Mouse (Mus musculus): ENCODE results near the gene Epop. TPM values are rescaled to one million over a fixed set of nuclear protein-coding genes. Genes with fewer than 3 reads are reported as not detected.

Epop gene
- polyA plus RNA-seq, 1 experiment from 2014 or later = 16.4 TPM

DNA sequence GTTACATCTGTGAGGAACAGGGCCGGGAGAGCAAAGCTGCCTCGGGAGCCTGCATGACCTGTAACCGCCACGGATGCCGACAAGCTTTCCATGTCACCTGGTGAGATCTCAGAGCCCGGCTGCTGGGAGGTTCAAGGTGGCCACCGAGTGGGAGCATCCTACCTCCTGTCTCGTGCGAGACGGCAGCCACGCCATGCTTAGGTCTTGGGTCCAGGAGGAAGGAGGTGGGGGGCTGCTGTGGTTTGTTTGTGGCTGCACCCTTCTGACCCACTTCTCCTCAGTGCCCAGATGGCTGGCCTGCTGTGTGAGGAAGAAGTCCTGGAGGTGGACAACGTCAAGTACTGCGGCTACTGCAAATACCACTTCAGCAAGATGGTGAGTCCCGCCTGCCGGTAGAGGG lies 37.3 kb upstream of the Epop start:
- no peak for ATAC-seq (ENCODE audit: insufficient number of reproducible peaks, insufficient read depth, low FRiP score, low TSS enrichment)
- no peak overlapping the region for H3K27ac ChIP-seq
- peaks cover 46% of the 10 kb centered on the region for H3K4me1 ChIP-seq
- peaks cover 3% of the 10 kb centered on the region for H3K27me3 ChIP-seq
- peaks cover 62% of the 10 kb centered on the region for H3K36me3 ChIP-seq
- WGBS = 86% methylated on average over 15 of the region's 15 CpGs
- H3K4me3 ChIP-seq = no peak overlapping the region
- H3K9me3 ChIP-seq = no peaks in the 10 kb centered on the region
- H3K4me2 ChIP-seq (replicated peaks) = no peak overlapping the region
- H3K9ac ChIP-seq = no peak overlapping the region

DNA sequence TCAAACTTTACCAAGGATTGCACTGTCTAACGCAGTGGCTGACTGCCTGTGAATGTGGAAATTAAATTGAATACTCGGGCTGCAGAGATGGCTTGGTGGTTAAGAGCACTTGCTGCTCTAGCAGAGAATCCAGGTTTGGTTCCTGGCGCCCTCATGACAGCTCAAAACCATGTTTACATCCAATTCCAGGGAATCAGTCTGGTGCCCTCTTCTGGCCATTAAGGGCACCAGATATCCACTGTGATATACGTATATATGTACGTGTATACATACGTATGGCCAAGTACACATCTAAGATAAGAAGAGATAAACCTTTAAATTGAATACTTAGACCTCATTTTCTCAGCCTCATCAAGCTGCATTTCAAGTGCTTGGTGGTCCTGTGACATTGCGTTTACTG lies 36.7 kb upstream of the Epop start:
- Histone ChIP-seq H3K9ac (no peak overlapping the region), H3K27me3 (peaks cover 7% of the 10 kb centered on the region), H3K27ac (no peak overlapping the region), H3K4me3 (no peak overlapping the region), H3K4me1 (peaks cover 50% of the 10 kb centered on the region), H3K9me3 (no peaks in the 10 kb centered on the region), H3K36me3 (peaks cover 56% of the 10 kb centered on the region), H3K4me2 (replicated peaks) (no peak overlapping the region)
- WGBS = 92% methylated on average over 7 of the region's 7 CpGs
- no peak for ATAC-seq (ENCODE audit: insufficient number of reproducible peaks, insufficient read depth, low FRiP score, low TSS enrichment)

DNA sequence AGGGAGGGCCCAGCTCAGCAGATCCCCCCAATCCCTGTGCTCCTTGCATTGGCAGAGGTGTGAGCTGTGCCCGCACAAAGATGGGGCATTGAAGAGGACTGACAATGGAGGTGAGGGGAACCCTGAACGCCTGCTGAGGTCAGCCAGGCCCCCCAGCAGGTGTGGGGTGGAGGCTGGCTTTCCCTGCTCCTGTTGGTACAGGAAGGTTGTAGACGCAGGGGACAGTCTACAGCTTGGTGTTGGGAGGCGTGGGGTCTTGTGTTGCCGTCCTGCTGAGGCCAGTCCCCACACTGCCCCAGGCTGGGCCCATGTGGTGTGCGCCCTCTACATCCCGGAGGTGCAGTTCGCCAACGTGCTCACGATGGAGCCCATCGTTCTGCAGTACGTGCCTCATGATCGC lies 35.9 kb upstream of the Epop start:
- H3K27ac ChIP-seq = no peak overlapping the region

DNA sequence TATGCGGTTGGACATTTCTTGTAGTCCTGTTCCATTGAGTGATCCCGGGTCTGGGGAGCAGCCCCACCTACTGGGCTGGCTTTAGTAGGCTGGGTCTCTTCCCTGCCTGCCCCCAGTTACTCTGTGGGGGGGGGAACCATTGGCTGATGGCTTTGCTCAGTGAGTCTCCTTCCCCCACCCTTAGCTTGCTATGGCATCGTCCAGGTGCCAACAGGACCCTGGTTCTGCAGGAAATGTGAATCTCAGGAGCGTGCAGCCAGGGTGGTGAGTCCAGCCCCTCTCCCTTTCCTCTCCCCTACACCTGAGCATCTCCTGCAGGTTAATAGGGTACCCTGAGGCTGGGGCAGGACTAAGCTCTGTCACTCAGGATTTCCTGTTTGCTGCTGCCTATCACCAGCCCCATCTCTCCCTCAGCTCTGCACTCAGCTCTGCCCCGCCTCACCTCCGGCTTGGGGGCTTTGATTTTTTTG lies 35.3 kb upstream of the Epop start:
- H3K36me3 ChIP-seq = peaks cover 42% of the 10 kb centered on the region
- H3K4me2 ChIP-seq (replicated peaks) = peak overlapping the region; percentile 65
- ATAC-seq (ENCODE audit: insufficient number of reproducible peaks, insufficient read depth, low FRiP score, low TSS enrichment) = no peak
- peak overlapping the region; percentile 94 for H3K4me3 ChIP-seq
- peaks cover 46% of the 10 kb centered on the region for H3K4me1 ChIP-seq
- H3K27ac ChIP-seq = peak overlapping the region; percentile 92; the same call in 1 of the 2 replicates
- peaks cover 7% of the 10 kb centered on the region for H3K27me3 ChIP-seq
- H3K9me3 ChIP-seq = no peaks in the 10 kb centered on the region
- peak overlapping the region; percentile 91; the same call in 1 of the 2 replicates for H3K9ac ChIP-seq
- 29% methylated on average over 6 of the region's 6 CpGs for WGBS

More for the DNA sequence above, 35.9 kb upstream of the Epop start:
- ATAC-seq (ENCODE audit: insufficient number of reproducible peaks, insufficient read depth, low FRiP score, low TSS enrichment) = no peak
- Histone ChIP-seq H3K4me2 (replicated peaks) (peak overlapping the region; percentile 65; the same call in 1 of the 2 replicates), H3K36me3 (peaks cover 48% of the 10 kb centered on the region), H3K4me1 (peaks cover 51% of the 10 kb centered on the region), H3K9ac (no peak overlapping the region), H3K4me3 (peak overlapping the region; percentile 94; the same call in 1 of the 2 replicates), H3K9me3 (no peaks in the 10 kb centered on the region), H3K27me3 (peaks cover 7% of the 10 kb centered on the region)
- 91% methylated on average over 13 of the region's 13 CpGs for WGBS

DNA sequence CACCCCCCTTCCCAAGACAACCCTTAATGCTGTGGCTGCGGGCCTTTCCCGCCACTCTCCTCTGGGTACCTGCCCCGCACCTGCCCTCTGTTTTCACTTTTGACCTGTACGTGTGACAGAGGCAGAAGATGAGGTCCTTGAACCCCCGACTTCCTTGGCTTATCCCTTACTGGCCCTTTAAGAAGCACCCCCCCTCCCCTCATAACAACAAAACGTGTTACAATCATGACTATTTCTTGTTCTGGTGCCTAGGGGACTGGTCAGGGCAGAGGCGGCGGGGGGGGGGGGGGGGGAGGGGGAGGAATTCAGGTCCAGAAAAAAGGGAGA lies 34.8 kb upstream of the Epop start:
- Histone ChIP-seq H3K4me1 (peaks cover 46% of the 10 kb centered on the region), H3K4me2 (replicated peaks) (peak overlapping the region; percentile 65), H3K27me3 (peaks cover 7% of the 10 kb centered on the region), H3K27ac (peak overlapping the region; percentile 92), H3K9me3 (no peaks in the 10 kb centered on the region), H3K36me3 (peaks cover 37% of the 10 kb centered on the region), H3K9ac (peak overlapping the region; percentile 91), H3K4me3 (peak overlapping the region; percentile 94)
- WGBS = 1% methylated on average over 6 of the region's 8 CpGs
- ATAC-seq (ENCODE audit: insufficient number of reproducible peaks, insufficient read depth, low FRiP score, low TSS enrichment) = no peak

DNA sequence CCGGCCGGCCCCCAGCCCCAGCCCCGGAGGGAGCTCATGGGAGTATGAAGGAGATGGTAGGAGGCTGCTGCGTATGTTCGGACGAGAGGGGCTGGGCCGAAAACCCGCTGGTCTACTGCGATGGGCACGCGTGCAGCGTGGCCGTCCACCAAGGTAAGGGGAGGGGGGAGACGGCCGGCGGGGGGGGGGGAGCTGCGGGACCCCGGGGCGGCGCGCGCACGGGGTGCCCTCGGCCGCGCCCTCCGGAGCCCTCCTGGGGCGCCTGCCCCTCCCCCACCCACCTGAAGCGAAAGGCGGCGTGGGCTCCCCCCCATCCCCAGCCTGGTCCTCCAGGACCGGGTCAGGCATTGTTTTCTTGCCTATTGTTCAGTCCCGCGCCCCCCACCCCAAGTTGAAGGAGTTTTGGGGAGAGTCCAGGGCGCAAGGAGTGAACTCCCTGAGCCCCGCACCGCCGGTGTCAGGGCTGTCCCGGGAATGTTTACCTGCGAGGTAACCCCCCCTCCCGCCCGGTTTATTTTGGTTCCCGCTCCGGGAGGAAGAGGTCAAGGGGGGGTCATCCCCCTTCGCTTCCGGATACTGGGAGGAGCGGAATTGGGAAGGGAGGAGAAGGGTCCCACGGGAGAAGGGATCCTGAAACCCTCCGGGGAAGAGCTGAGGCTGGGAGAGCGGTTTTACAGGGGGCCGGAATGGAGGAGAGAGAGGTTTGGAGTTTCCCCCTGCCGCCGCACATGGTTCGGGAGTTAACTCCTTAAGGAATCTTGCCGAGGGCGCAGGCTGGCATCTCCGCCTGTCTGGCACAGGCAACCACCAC lies 34.2 kb upstream of the Epop start:
- H3K27me3 ChIP-seq = peaks cover 7% of the 10 kb centered on the region
- peak overlapping the region; percentile 92 for H3K27ac ChIP-seq
- under 1% methylated on average over 34 of the region's 57 CpGs for WGBS
- ATAC-seq (ENCODE audit: insufficient number of reproducible peaks, insufficient read depth, low FRiP score, low TSS enrichment) = no peak
- H3K4me1 ChIP-seq = peaks cover 45% of the 10 kb centered on the region
- peak overlapping the region; percentile 94 for H3K4me3 ChIP-seq
- H3K36me3 ChIP-seq = peaks cover 31% of the 10 kb centered on the region
- H3K4me2 ChIP-seq (replicated peaks) = peak overlapping the region; percentile 65
- peak overlapping the region; percentile 91 for H3K9ac ChIP-seq
- H3K9me3 ChIP-seq = no peaks in the 10 kb centered on the region

DNA sequence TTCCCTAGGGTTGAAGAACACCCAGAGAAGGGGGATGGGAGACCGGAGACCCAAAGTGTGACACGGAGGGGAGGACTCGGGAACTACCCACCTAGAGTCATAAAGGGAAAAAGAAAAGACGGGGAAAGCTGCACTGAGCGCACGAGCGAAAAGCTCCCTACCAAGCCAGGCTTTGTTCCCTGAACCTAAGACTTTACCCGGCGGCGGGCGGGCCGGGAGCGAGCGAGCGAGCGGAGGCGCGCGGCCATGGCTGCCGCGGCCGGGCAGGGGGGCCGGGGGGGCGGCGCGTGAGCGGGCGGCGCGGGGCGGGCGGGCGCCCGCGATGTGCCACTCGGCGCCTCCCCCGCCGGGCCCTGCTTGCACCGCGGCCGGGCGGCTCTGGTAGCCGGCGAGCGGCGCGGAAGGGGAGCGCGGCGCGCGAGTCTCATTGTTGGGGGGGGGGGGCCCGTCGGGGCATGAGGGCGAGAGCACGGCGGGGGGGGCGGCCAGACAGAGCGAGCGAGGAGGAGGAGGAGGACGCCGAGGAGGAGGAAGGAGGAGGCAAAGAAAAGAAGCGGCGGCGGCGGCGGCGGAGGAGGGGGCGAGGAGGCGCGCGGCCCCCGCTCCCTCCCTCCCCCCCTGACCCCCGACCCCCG lies 33.5 kb upstream of the Epop start, which contains the start of gene Mllt6:
TSS of gene Mllt6 (plus strand) at position 522 of the 635 bp plus-strand sequence.
- 0 out of 2 replicates have a peak, but pooled peaks have one; percentile 14 for ATAC-seq (ENCODE audit: insufficient number of reproducible peaks, insufficient read depth, low FRiP score, low TSS enrichment)
- Histone ChIP-seq H3K9me3 (no peaks in the 10 kb centered on the region), H3K27me3 (peaks cover 7% of the 10 kb centered on the region), H3K27ac (peak within 1 kb of the TSS; percentile 92), H3K4me3 (peak within 1 kb of the TSS; percentile 94), H3K4me2 (replicated peaks) (peak within 1 kb of the TSS; percentile 78), H3K4me1 (peaks cover 43% of the 10 kb centered on the region), H3K36me3 (peaks cover 24% of the 10 kb centered on the region), H3K9ac (peak within 1 kb of the TSS; percentile 91)
- 0% methylated on average over 35 of the region's 76 CpGs for WGBS

DNA sequence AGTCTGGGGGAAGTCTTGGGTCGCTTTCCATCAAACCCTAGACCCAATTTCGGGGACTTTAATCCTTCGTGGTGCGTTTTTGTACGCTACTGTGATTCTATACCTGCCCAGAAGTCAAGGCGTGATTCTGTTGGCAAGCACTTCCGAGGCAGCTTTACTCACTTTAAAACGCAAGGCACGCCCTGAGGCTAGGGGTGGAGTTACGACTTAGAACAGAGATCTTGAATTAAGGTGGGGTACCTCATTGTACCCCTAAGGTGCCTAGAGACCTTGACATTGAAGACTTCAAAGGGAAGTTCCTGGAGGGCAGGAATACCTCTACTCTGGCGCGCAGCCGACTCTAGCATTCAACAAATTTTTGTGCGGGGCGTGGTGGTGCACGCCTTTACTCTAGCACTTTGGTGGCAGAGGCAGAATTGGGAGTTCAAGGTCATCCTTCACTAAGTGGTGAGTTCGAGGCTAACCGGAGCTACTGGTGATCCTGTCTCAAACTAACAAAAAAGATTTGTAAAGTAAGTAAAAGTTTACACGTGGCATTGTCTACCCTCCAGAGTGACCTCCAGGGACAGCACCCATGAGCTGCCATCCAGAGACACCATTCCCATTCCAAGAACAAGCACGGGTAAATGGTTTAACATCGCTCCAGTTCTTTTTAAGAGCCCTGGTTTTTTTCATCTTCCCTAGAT lies 32.8 kb upstream of the Epop start:
- peaks cover 20% of the 10 kb centered on the region for H3K36me3 ChIP-seq

DNA sequence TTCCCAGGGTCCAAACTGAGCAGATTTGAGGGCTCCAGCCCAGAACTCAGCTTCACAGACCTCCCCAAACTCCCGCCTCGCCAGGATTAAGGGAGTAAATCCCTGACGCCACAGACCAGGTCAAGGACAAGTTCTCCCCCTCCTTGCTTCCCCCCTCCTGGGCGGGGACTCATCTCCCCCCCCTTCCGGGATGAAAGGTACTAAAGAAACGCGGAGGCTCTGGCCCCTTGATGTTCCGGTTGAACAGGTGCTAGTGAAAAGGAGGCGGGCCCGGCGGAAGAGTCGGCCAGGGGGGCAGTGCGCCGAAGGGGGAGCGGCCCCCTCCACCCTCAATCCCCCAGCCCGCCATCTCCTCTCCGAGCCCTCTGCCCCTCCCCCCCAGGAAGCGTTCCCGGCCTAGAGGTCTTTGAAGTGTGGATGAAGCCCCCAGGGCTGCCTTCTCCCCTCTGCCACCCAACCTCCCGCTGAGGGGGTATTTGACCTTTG lies 32.2 kb upstream of the Epop start:
- WGBS = under 1% methylated on average over 14 of the region's 20 CpGs
- peaks cover 43% of the 10 kb centered on the region for H3K4me1 ChIP-seq

More for the DNA sequence above, 32.8 kb upstream of the Epop start:
- Histone ChIP-seq H3K4me2 (replicated peaks) (peak overlapping the region; percentile 78), H3K9ac (peak overlapping the region; percentile 91), H3K4me3 (peak overlapping the region; percentile 94), H3K27me3 (peaks cover 7% of the 10 kb centered on the region), H3K4me1 (peaks cover 43% of the 10 kb centered on the region), H3K9me3 (no peaks in the 10 kb centered on the region), H3K27ac (peak overlapping the region; percentile 92; the same call in 1 of the 2 replicates)
- 2% methylated on average over 21 of the region's 21 CpGs for WGBS
- ATAC-seq (ENCODE audit: insufficient number of reproducible peaks, insufficient read depth, low FRiP score, low TSS enrichment) = no peak

DNA sequence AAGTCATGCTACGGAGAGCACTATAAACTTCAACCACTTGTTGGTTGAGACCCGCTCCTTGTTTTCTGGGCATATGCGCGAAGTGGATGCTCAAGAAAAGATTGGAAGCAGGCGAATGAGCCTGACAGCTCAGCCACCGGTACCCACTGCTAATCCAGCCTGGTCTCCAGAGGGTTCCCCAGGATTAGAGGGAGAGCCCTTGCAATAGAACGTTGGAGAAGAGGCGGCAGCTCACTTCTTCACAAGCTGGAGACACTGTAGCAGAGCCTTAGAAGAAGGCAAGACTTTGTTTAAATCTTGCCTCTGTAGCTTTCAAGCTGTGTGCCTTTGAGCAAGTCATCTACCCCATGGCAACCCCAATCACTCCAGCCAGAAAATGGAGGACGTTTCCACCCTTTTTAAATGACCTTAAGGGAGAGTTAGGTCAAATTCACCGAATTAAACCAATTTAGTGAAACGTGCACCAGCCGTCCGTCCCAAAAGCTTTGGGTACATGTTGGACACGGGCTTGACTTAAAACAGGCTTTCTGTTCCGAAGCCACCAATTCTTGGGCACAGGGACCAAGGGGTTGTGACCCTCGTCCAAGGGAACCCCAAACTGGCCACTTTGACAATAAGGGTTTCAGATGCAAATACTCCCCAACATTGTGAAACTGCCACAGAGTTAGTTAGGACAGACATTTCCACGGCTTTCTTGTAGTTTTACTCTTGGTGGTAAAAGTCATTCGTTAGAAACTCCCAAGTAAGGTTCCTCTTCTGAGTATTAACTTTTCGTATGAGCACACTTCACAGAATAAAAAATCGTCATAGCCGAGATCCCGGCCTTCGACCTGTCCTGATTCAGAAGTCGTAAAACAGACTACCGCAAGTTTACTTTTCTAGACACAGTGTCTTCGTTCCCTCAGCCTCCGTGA lies 31.5 kb upstream of the Epop start:
- Histone ChIP-seq H3K36me3 (peaks cover 8% of the 10 kb centered on the region; the same call in 1 of the 2 replicates), H3K9me3 (no peaks in the 10 kb centered on the region), H3K4me3 (peak overlapping the region; percentile 94), H3K27ac (peak overlapping the region; percentile 69; the same call in 1 of the 2 replicates), H3K4me1 (peaks cover 43% of the 10 kb centered on the region), H3K27me3 (peaks cover 7% of the 10 kb centered on the region), H3K4me2 (replicated peaks) (peak overlapping the region; percentile 78), H3K9ac (peak overlapping the region; percentile 78; the same call in 1 of the 2 replicates)
- 2% methylated on average over 27 of the region's 27 CpGs for WGBS
- no peak for ATAC-seq (ENCODE audit: insufficient number of reproducible peaks, insufficient read depth, low FRiP score, low TSS enrichment)

More for the DNA sequence above, 32.2 kb upstream of the Epop start:
- peaks cover 7% of the 10 kb centered on the region for H3K27me3 ChIP-seq
- H3K9me3 ChIP-seq = no peaks in the 10 kb centered on the region
- H3K36me3 ChIP-seq = peaks cover 13% of the 10 kb centered on the region
- peak overlapping the region; percentile 94 for H3K4me3 ChIP-seq
- peak overlapping the region; percentile 50; the same call in 1 of the 2 replicates for H3K27ac ChIP-seq
- ATAC-seq (ENCODE audit: insufficient number of reproducible peaks, insufficient read depth, low FRiP score, low TSS enrichment) = no peak
- no peak overlapping the region; the same call in 1 of the 2 replicates for H3K9ac ChIP-seq
- H3K4me2 ChIP-seq (replicated peaks) = peak overlapping the region; percentile 78
